Mouse (Mus musculus): ENCODE data around the gene Gse1. TPM values are rescaled to one million over a fixed set of nuclear protein-coding genes. Genes with fewer than 3 reads are reported as not detected.
A peak's percentile ranks its signal among the peaks of the same experiment; 100 is the strongest.

The Gse1 gene
- polyA plus RNA-seq, 1 experiment from 2014 or later: 23.9 TPM

- no peaks in the 10 kb centered on the region for H3K36me3 ChIP-seq (replicated peaks; ENCODE audit: control insufficient read depth, insufficient read depth)
- H3K27ac ChIP-seq: no peak overlapping the region
- H3K27me3 ChIP-seq (ENCODE audit: control insufficient read depth, insufficient read depth, low read length): peaks cover 15% of the 10 kb centered on the region
- 72% methylated on average over 3 of the region's 3 CpGs for WGBS
- DNase-seq (ENCODE audit: low spot score) (no peak), ATAC-seq (ENCODE audit: low FRiP score) (no peak)
- H3K9me3 ChIP-seq (ENCODE audit: control insufficient read depth, low read length): no peaks in the 10 kb centered on the region
- H3K9ac ChIP-seq: peak overlapping the region; percentile 67; the same call in 1 of the 2 replicates
- H3K4me3 ChIP-seq (replicated peaks; ENCODE audit: low read length): peak overlapping the region; percentile 61
- peak overlapping the region; percentile 85 for H3K4me2 ChIP-seq (replicated peaks)
- peaks cover 59% of the 10 kb centered on the region for H3K4me1 ChIP-seq (replicated peaks; ENCODE audit: control insufficient read depth, insufficient read depth, low read length)
These were observed 3.6 kb downstream of the Gse1 start for GRCm38 (mm10) chr8:120231870-120232269.

GRCm38 (mm10) chr8:120232398-120232797 is 4.1 kb downstream of the Gse1 start:
- peak overlapping the region; percentile 85 for H3K4me2 ChIP-seq (replicated peaks)
- ATAC-seq (ENCODE audit: low FRiP score) (no peak), DNase-seq (ENCODE audit: low spot score) (no peak)
- no peaks in the 10 kb centered on the region for H3K36me3 ChIP-seq (replicated peaks; ENCODE audit: control insufficient read depth, insufficient read depth)
- peak overlapping the region; percentile 61 for H3K4me3 ChIP-seq (replicated peaks; ENCODE audit: low read length)
- H3K27ac ChIP-seq: no peak overlapping the region
- H3K9ac ChIP-seq: peak overlapping the region; percentile 67
- peaks cover 59% of the 10 kb centered on the region for H3K4me1 ChIP-seq (replicated peaks; ENCODE audit: control insufficient read depth, insufficient read depth, low read length)
- no peaks in the 10 kb centered on the region for H3K9me3 ChIP-seq (ENCODE audit: control insufficient read depth, low read length)
- peaks cover 15% of the 10 kb centered on the region for H3K27me3 ChIP-seq (ENCODE audit: control insufficient read depth, insufficient read depth, low read length)
- 47% methylated on average over 4 of the region's 4 CpGs for WGBS

GRCm38 (mm10) chr8:120232913-120233312 is 4.7 kb downstream of the Gse1 start:
- DNase-seq (ENCODE audit: low spot score): no peak
- peak overlapping the region; percentile 61 for H3K4me3 ChIP-seq (replicated peaks; ENCODE audit: low read length)
- peaks cover 59% of the 10 kb centered on the region for H3K4me1 ChIP-seq (replicated peaks; ENCODE audit: control insufficient read depth, insufficient read depth, low read length)
- no peaks in the 10 kb centered on the region for H3K9me3 ChIP-seq (ENCODE audit: control insufficient read depth, low read length)
- peak overlapping the region; percentile 67 for H3K9ac ChIP-seq
- H3K36me3 ChIP-seq (replicated peaks; ENCODE audit: control insufficient read depth, insufficient read depth): no peaks in the 10 kb centered on the region
- H3K27ac ChIP-seq: no peak overlapping the region
- H3K4me2 ChIP-seq (replicated peaks): peak overlapping the region; percentile 85
- no peak for ATAC-seq (ENCODE audit: low FRiP score)
- WGBS: 18% methylated on average over 13 of the region's 13 CpGs
- peaks cover 15% of the 10 kb centered on the region for H3K27me3 ChIP-seq (ENCODE audit: control insufficient read depth, insufficient read depth, low read length)

GRCm38 (mm10) chr8:120234457-120234856 is 6.2 kb downstream of the Gse1 start:
- H3K27ac ChIP-seq: no peak overlapping the region
- no peak overlapping the region for H3K4me2 ChIP-seq (replicated peaks)
- H3K9ac ChIP-seq: 0 out of 2 replicates have a peak overlapping the region, but pooled peaks have one; percentile 28
- peaks cover 15% of the 10 kb centered on the region for H3K27me3 ChIP-seq (ENCODE audit: control insufficient read depth, insufficient read depth, low read length)
- ATAC-seq (ENCODE audit: low FRiP score) (no peak), DNase-seq (ENCODE audit: low spot score) (no peak)
- no peak overlapping the region for H3K4me3 ChIP-seq (replicated peaks; ENCODE audit: low read length)
- no peaks in the 10 kb centered on the region for H3K9me3 ChIP-seq (ENCODE audit: control insufficient read depth, low read length)
- 53% methylated on average over 12 of the region's 12 CpGs for WGBS
- no peaks in the 10 kb centered on the region for H3K36me3 ChIP-seq (replicated peaks; ENCODE audit: control insufficient read depth, insufficient read depth)
- H3K4me1 ChIP-seq (replicated peaks; ENCODE audit: control insufficient read depth, insufficient read depth, low read length): peaks cover 52% of the 10 kb centered on the region

- no peak for ATAC-seq (ENCODE audit: low FRiP score)
- WGBS: 60% methylated on average over 8 of the region's 8 CpGs
- Histone ChIP-seq H3K4me1 (replicated peaks; ENCODE audit: control insufficient read depth, insufficient read depth, low read length) (peaks cover 48% of the 10 kb centered on the region), H3K4me3 (replicated peaks; ENCODE audit: low read length) (no peak overlapping the region), H3K4me2 (replicated peaks) (no peak overlapping the region), H3K36me3 (replicated peaks; ENCODE audit: control insufficient read depth, insufficient read depth) (no peaks in the 10 kb centered on the region), H3K27me3 (ENCODE audit: control insufficient read depth, insufficient read depth, low read length) (peaks cover 11% of the 10 kb centered on the region), H3K9me3 (ENCODE audit: control insufficient read depth, low read length) (no peaks in the 10 kb centered on the region), H3K9ac (0 out of 2 replicates have a peak overlapping the region, but pooled peaks have one; percentile 28), H3K27ac (no peak overlapping the region)
- DNase-seq (ENCODE audit: low spot score): no peak
These were observed 6.6 kb downstream of the Gse1 start for GRCm38 (mm10) chr8:120234866-120235265.

- WGBS: 95% methylated on average over 4 of the region's 4 CpGs
- Histone ChIP-seq H3K36me3 (replicated peaks; ENCODE audit: control insufficient read depth, insufficient read depth) (no peaks in the 10 kb centered on the region), H3K4me3 (replicated peaks; ENCODE audit: low read length) (no peak overlapping the region), H3K27ac (no peak overlapping the region), H3K4me1 (replicated peaks; ENCODE audit: control insufficient read depth, insufficient read depth, low read length) (no peaks in the 10 kb centered on the region), H3K4me2 (replicated peaks) (no peak overlapping the region), H3K9me3 (ENCODE audit: control insufficient read depth, low read length) (no peaks in the 10 kb centered on the region), H3K9ac (no peak overlapping the region), H3K27me3 (ENCODE audit: control insufficient read depth, insufficient read depth, low read length) (no peaks in the 10 kb centered on the region)
- ATAC-seq (ENCODE audit: low FRiP score): no peak
- no peak for DNase-seq (ENCODE audit: low spot score)
These were observed 15.0 kb downstream of the Gse1 start for GRCm38 (mm10) chr8:120243222-120243621.

GRCm38 (mm10) chr8:120243916-120244451 is 15.7 kb downstream of the Gse1 start:
- ATAC-seq (ENCODE audit: low FRiP score) (no peak), DNase-seq (ENCODE audit: low spot score) (no peak)
- Histone ChIP-seq H3K9ac (no peak overlapping the region), H3K9me3 (ENCODE audit: control insufficient read depth, low read length) (no peaks in the 10 kb centered on the region), H3K27ac (no peak overlapping the region), H3K4me3 (replicated peaks; ENCODE audit: low read length) (no peak overlapping the region), H3K4me2 (replicated peaks) (no peak overlapping the region), H3K27me3 (ENCODE audit: control insufficient read depth, insufficient read depth, low read length) (no peaks in the 10 kb centered on the region), H3K36me3 (replicated peaks; ENCODE audit: control insufficient read depth, insufficient read depth) (no peaks in the 10 kb centered on the region), H3K4me1 (replicated peaks; ENCODE audit: control insufficient read depth, insufficient read depth, low read length) (no peaks in the 10 kb centered on the region)
- WGBS: 91% methylated on average over 5 of the region's 5 CpGs

- Histone ChIP-seq H3K27ac (no peak overlapping the region), H3K9ac (no peak overlapping the region), H3K4me2 (replicated peaks) (no peak overlapping the region), H3K27me3 (ENCODE audit: control insufficient read depth, insufficient read depth, low read length) (no peaks in the 10 kb centered on the region), H3K4me3 (replicated peaks; ENCODE audit: low read length) (no peak overlapping the region), H3K36me3 (replicated peaks; ENCODE audit: control insufficient read depth, insufficient read depth) (no peaks in the 10 kb centered on the region), H3K4me1 (replicated peaks; ENCODE audit: control insufficient read depth, insufficient read depth, low read length) (no peaks in the 10 kb centered on the region), H3K9me3 (ENCODE audit: control insufficient read depth, low read length) (no peaks in the 10 kb centered on the region)
- ATAC-seq (ENCODE audit: low FRiP score) (no peak), DNase-seq (ENCODE audit: low spot score) (no peak)
- WGBS: 92% methylated on average over 10 of the region's 10 CpGs
These were observed 16.3 kb downstream of the Gse1 start for GRCm38 (mm10) chr8:120244553-120244952.

- Histone ChIP-seq H3K36me3 (replicated peaks; ENCODE audit: control insufficient read depth, insufficient read depth) (no peaks in the 10 kb centered on the region), H3K9me3 (ENCODE audit: control insufficient read depth, low read length) (no peaks in the 10 kb centered on the region), H3K27me3 (ENCODE audit: control insufficient read depth, insufficient read depth, low read length) (no peaks in the 10 kb centered on the region), H3K4me3 (replicated peaks; ENCODE audit: low read length) (no peak overlapping the region), H3K27ac (no peak overlapping the region), H3K4me1 (replicated peaks; ENCODE audit: control insufficient read depth, insufficient read depth, low read length) (peaks cover 14% of the 10 kb centered on the region), H3K4me2 (replicated peaks) (no peak overlapping the region), H3K9ac (no peak overlapping the region)
- ATAC-seq (ENCODE audit: low FRiP score) (no peak), DNase-seq (ENCODE audit: low spot score) (no peak)
- WGBS: 90% methylated on average over 5 of the region's 5 CpGs
These were observed 19.4 kb downstream of the Gse1 start for GRCm38 (mm10) chr8:120247618-120248017.

- no peak overlapping the region for H3K9ac ChIP-seq
- no peaks in the 10 kb centered on the region for H3K9me3 ChIP-seq (ENCODE audit: control insufficient read depth, low read length)
- DNase-seq (ENCODE audit: low spot score): no peak
- no peaks in the 10 kb centered on the region for H3K36me3 ChIP-seq (replicated peaks; ENCODE audit: control insufficient read depth, insufficient read depth)
- no peaks in the 10 kb centered on the region for H3K27me3 ChIP-seq (ENCODE audit: control insufficient read depth, insufficient read depth, low read length)
- no peak overlapping the region for H3K4me3 ChIP-seq (replicated peaks; ENCODE audit: low read length)
- ATAC-seq (ENCODE audit: low FRiP score): no peak
- H3K4me1 ChIP-seq (replicated peaks; ENCODE audit: control insufficient read depth, insufficient read depth, low read length): peaks cover 14% of the 10 kb centered on the region
- H3K27ac ChIP-seq: no peak overlapping the region
- no peak overlapping the region for H3K4me2 ChIP-seq (replicated peaks)
- WGBS: 82% methylated on average over 7 of the region's 7 CpGs
These were observed 19.8 kb downstream of the Gse1 start for GRCm38 (mm10) chr8:120248031-120248430.
